Comparison of ENCODE assay signal across 34 mouse cellular contexts in the genomic region with DNA sequence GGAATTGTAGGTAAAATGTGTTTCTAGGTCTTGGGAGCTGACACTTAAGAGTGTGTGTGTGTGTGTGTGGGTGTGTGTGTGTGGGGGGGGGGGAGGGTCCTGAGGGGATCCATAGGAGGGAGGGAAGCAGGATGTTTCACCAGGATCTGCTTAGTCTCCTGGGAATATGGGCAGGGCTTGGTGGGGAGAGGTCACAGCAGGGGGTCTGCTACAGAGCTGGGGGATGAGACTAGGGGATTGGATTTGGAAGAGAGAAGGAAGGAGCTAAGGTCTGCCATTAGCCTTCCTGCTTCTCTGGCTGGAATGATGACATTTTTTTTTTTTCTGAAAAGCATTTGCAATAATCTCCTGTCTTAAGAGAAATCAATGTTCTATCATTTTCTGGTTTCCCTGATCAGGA. TPM values are rescaled to one million over a fixed set of nuclear protein-coding genes. Genes with fewer than 3 reads are reported as not detected.
"Had no signal": no experiment of that assay in that cellular context is flagged by ENCODE, and none has a peak within 500 bp of the region (broad histone marks: within the 10 kb centered on the region; RNA-seq: fewer than 3 reads in every experiment).

No protein-coding gene starts in this region.

- DNase-seq: gastrocnemius, adult 2 months; gastrocnemius, postnatal 10 days; gastrocnemius, postnatal 36 days; heart, adult 11 months; heart, adult 2 months; heart, postnatal 14 days; heart, postnatal 36 days; kidney, adult 11 months; kidney, adult 2 months; kidney, adult 9 months; kidney, postnatal 14 days; kidney, postnatal 36 days; layer of hippocampus, adult 9-11 months; layer of hippocampus, postnatal 36 days; left cerebral cortex, postnatal 4 days had no signal

- H3K4me3 ChIP-seq: gastrocnemius, adult 2 months; heart, adult 2 months; heart, embryonic 13.5 days; heart, embryonic 15.5 days; hindbrain, embryonic 13.5 days; hindbrain, embryonic 15.5 days; kidney, embryonic 15.5 days; limb, embryonic 13.5 days; limb, embryonic 15.5 days; liver, embryonic 12.5 days had no signal

- H3K4me1 ChIP-seq: heart, embryonic 13.5 days; heart, embryonic 15.5 days; hindbrain, embryonic 15.5 days; kidney, embryonic 15.5 days; limb, embryonic 13.5 days; limb, embryonic 15.5 days had no signal

- H3K9ac ChIP-seq: heart, embryonic 13.5 days; heart, embryonic 15.5 days; hindbrain, embryonic 13.5 days; hindbrain, embryonic 15.5 days; kidney, embryonic 15.5 days; limb, embryonic 13.5 days; limb, embryonic 15.5 days; liver, embryonic 12.5 days had no signal

- H3K27me3 ChIP-seq: hindbrain, embryonic 13.5 days had no signal

- H3K9me3 ChIP-seq: heart, embryonic 13.5 days; heart, embryonic 15.5 days; hindbrain, embryonic 13.5 days; hindbrain, embryonic 15.5 days; kidney, embryonic 15.5 days; limb, embryonic 13.5 days; limb, embryonic 15.5 days; liver, embryonic 12.5 days had no signal

- ATAC-seq: hindbrain, postnatal 0 days; intestine, embryonic 16.5 days; liver, embryonic 12.5 days had no signal

- H3K4me2 ChIP-seq: heart, embryonic 13.5 days; heart, embryonic 15.5 days; hindbrain, embryonic 13.5 days; hindbrain, embryonic 15.5 days; kidney, embryonic 15.5 days; limb, embryonic 13.5 days; limb, embryonic 15.5 days; liver, embryonic 12.5 days had no signal

- H3K36me3 ChIP-seq: heart, embryonic 13.5 days; heart, embryonic 15.5 days; hindbrain, embryonic 13.5 days; hindbrain, embryonic 15.5 days; kidney, embryonic 15.5 days; limb, embryonic 13.5 days; limb, embryonic 15.5 days; liver, embryonic 12.5 days had no signal

- H3K27ac ChIP-seq: gastrocnemius, adult 2 months; heart, adult 2 months; heart, embryonic 13.5 days; heart, embryonic 15.5 days; hindbrain, embryonic 13.5 days; hindbrain, embryonic 15.5 days; hindbrain, postnatal 0 days; kidney, embryonic 15.5 days; kidney, postnatal 0 days; limb, embryonic 13.5 days; limb, embryonic 15.5 days; liver, embryonic 12.5 days had no signal

RNA-seq across cellular contexts. Expression of a gene that starts 9.2 kb away (rescaled TPM):
- polyA plus RNA-seq: kidney, adult 2 months; liver, adult 2 months had no signal

RNA-seq across cellular contexts. Expression of a gene that starts 22.1 kb away (rescaled TPM):
- polyA plus RNA-seq: frontal cortex, adult 2 months; gonadal fat pad, adult 2 months; heart, adult 2 months; heart, embryonic 13.5 days; heart, embryonic 15.5 days; heart, postnatal 0 days; hindbrain, embryonic 13.5 days; hindbrain, embryonic 15.5 days; hindbrain, postnatal 0 days; intestine, embryonic 14.5 days; intestine, embryonic 16.5 days; kidney, adult 2 months; kidney, embryonic 15.5 days; kidney, postnatal 0 days; large intestine, adult 2 months; limb, embryonic 11.5 days; limb, embryonic 13.5 days; limb, embryonic 15.5 days; liver, adult 2 months; liver, embryonic 12.5 days had no signal

RNA-seq across cellular contexts. Expression of a gene that starts 25.4 kb away (rescaled TPM):
- polyA plus RNA-seq: gonadal fat pad, adult 2 months; heart, adult 2 months; heart, embryonic 15.5 days; heart, postnatal 0 days; hindbrain, embryonic 11.5 days; hindbrain, embryonic 13.5 days; hindbrain, embryonic 15.5 days; kidney, adult 2 months; kidney, embryonic 15.5 days; kidney, postnatal 0 days; large intestine, adult 2 months; limb, embryonic 11.5 days; limb, embryonic 13.5 days; limb, embryonic 15.5 days; liver, adult 2 months; liver, embryonic 12.5 days had no signal
